Mouse (Mus musculus) mammary gland, adult 2 months (tissue): Measurements from ENCODE around the gene Zkscan2. TPM values are rescaled to one million over a fixed set of nuclear protein-coding genes. Genes with fewer than 3 reads are reported as not detected.

Experiments used
- polyA plus RNA-seq: library from polyadenylated mRNA; depleted of rRNA; stranded (reverse); fragments of >200 nt; gene quantifications from 2 replicates; pipeline ENCODE4 v1.2.3, GENCODE M21; 2012; ENCODE audit warnings: low replicate concordance; rRNA removed

Zkscan2 gene
- polyA plus RNA-seq: 0.01 and 0.04 TPM in 2 replicates

GRCm38 (mm10) chr7:123500239-123501219 is at the start of gene Zkscan2:
Gene Zkscan2, minus strand, starts transcription at chr7:123500449.

GRCm38 (mm10) chr7:123462070-123462501 is 38.2 kb downstream of the Zkscan2 start, which contains the start of gene Aqp8:
Gene Aqp8, plus strand, starts transcription at chr7:123462291.

Other genes starting within 250 kb of the Zkscan2 start
- 17.4 and 21.3 TPM in 2 replicates for gene Lcmt1, start 130.7 kb downstream of the Zkscan2 start, polyA plus RNA-seq
- 32.0 and 55.2 TPM in 2 replicates for gene Arhgap17, start 130.5 kb downstream of the Zkscan2 start, polyA plus RNA-seq
- gene Aqp8, start 38.2 kb downstream of the Zkscan2 start, polyA plus RNA-seq: 0.67 TPM in 1 of 2 replicates, not detected in the other